Mouse (Mus musculus) ES-Bruce4 (cell line): ENCODE results near the gene Asl. TPM values are rescaled to one million over a fixed set of nuclear protein-coding genes. Genes with fewer than 3 reads are reported as not detected.
A peak's percentile ranks its signal among the peaks of the same experiment; 100 is the strongest.

Experiments
- H3K27ac ChIP-seq: 2 replicates; pipeline ENCODE4 v1.5.1; 2012; ENCODE audit warnings: low read length, inconsistent platforms; ENCODE audit not compliant: insufficient read depth
- H3K27me3 ChIP-seq: 2 replicates; pipeline ENCODE4 v1.6.1; 2012; ENCODE audit warnings: mild to moderate bottlenecking, low read length, inconsistent platforms; ENCODE audit not compliant: control insufficient read depth, poor library complexity, insufficient read depth, severe bottlenecking
- H3K36me3 ChIP-seq: 2 replicates; pipeline ENCODE4 v1.6.1; 2012; ENCODE audit warnings: inconsistent platforms, mild to moderate bottlenecking, low read length, moderate library complexity; ENCODE audit not compliant: control insufficient read depth, poor library complexity, insufficient read depth, severe bottlenecking
- H3K4me1 ChIP-seq: one replicate; pipeline ENCODE4 v1.8.1; 2011; ENCODE audit warnings: low read length; ENCODE audit not compliant: control insufficient read depth, insufficient read depth
- H3K4me3 ChIP-seq: 2 replicates; pipeline ENCODE4 v1.5.1; 2011; ENCODE audit warnings: low read depth, mild to moderate bottlenecking, low read length
- H3K9ac ChIP-seq: 2 replicates; pipeline ENCODE4 v1.6.1; 2012; ENCODE audit warnings: low read depth, mild to moderate bottlenecking, inconsistent platforms; ENCODE audit not compliant: poor library complexity, severe bottlenecking
- H3K9me3 ChIP-seq: replicated peaks from 2 replicates; pipeline ENCODE4 v1.6.1; 2012; ENCODE audit warnings: mild to moderate bottlenecking, low read length, inconsistent platforms; ENCODE audit not compliant: control insufficient read depth, poor library complexity, insufficient read depth, severe bottlenecking
- CTCF ChIP-seq: IDR thresholded peaks from one replicate; pipeline ENCODE4 v1.8.1; 2011; ENCODE audit warnings: low read depth, low read length
- EP300 ChIP-seq: IDR thresholded peaks from 2 replicates; pipeline ENCODE4 v1.6.1; 2011; ENCODE audit warnings: low read depth, low read length; ENCODE audit not compliant: insufficient read depth
- POLR2A ChIP-seq: IDR thresholded peaks from one replicate; pipeline ENCODE4 v1.8.1; 2011; ENCODE audit warnings: low read length; ENCODE audit not compliant: insufficient read depth
- polyA plus RNA-seq: library from polyadenylated mRNA; stranded (reverse); fragments of >200 nt; gene quantifications from 2 replicates; pipeline ENCODE4 v1.2.4, GENCODE M21; 2011; ENCODE audit warnings: low read depth; ENCODE audit not compliant: missing spikeins, insufficient read depth, insufficient read length

Asl gene
- polyA plus RNA-seq, 1 experiment, result 63.4 TPM

DNA sequence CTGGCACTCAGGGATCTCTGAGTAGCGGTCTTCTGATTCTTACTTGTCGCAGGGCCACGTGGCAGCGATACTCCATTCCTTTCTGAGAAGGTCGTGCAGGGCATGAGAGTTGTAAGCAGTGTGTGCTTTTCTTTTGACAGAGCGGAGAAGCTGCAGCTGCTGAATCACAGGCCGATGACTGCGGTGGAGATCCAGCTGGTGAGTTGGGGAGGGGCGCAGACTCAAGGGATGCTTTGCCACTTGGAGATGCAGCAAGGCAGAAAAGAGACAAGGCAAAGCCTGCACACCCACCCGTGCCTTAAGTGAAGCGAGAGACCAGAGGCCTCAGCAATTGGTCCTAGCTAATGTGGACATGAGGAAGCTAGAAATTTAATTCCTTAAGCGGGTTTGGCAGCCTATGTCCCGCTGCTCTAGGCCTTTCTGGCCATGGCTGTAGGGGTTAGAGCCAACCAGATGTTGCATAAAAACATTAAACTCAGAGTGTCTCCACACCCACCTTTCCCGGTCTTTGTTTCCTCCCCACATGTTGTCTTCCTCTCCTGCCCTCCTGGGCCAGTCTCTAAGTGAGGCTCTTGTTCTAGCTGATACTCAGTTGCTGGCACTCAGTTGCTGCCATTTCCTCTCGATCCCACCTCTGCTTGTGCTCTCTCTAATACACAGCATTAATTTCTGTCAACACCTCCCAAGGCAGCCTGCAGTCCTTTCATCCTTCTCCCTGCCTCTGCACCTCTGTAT is 19.9 kb upstream of the Asl start:
- Histone ChIP-seq H3K27ac (no peak overlapping the region), H3K27me3 (no peaks in the 10 kb centered on the region), H3K36me3 (peaks cover 11% of the 10 kb centered on the region), H3K4me1 (no peaks in the 10 kb centered on the region), H3K4me3 (no peak overlapping the region), H3K9me3 (no peaks in the 10 kb centered on the region), H3K9ac (no peak overlapping the region)
- TF ChIP-seq POLR2A (no peak), CTCF (no peak), EP300 (no peak)

DNA sequence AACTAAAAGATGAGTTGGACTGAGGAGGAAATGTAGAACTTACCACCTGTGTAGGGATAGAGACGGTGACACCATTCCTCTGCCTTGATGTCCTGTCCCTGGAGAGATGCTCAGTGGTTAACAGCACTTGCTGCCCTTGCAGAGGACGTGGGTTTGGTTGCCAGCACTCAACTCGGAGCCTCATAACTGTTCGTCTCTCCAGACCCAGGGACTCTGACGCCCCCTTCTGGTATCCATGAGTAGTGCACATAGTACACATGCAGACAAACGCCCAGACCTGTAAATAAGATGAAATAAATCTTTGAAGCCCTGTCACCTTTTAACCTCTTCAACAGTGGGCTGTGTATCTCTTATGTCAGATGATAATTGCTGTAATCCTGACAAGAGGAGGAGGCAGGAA is 18.0 kb upstream of the Asl start:
- no peaks in the 10 kb centered on the region for H3K4me1 ChIP-seq
- H3K36me3 ChIP-seq, result peaks cover 18% of the 10 kb centered on the region
- H3K9me3 ChIP-seq, result no peaks in the 10 kb centered on the region
- no peak overlapping the region for H3K9ac ChIP-seq
- no peak overlapping the region for H3K27ac ChIP-seq
- no peaks in the 10 kb centered on the region for H3K27me3 ChIP-seq
- H3K4me3 ChIP-seq, result no peak overlapping the region
- TF ChIP-seq EP300 (no peak), CTCF (peak; percentile 48)

DNA sequence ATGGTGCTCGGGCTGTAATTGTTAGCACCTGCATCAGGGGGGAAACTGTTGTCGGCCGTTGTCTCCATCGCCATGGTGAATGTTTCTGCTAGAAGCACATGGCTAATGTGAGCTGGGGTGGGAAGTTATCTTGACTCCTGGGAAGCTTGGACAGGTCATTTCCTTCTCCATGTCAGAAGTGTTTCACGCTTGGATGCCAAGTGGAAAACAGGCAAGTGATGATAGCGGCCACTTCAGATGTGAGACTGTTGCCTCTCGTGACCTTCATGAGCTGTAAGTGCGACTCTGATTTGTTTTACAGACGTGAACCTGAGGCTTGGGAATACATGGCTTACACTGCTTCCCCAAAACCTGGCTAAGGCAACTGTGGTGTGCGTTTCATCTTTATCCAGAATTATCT is 17.5 kb upstream of the Asl start:
- no peak for TF ChIP-seq EP300
- no peak for TF ChIP-seq POLR2A
- no peak for TF ChIP-seq CTCF
- no peaks in the 10 kb centered on the region for H3K9me3 ChIP-seq
- H3K36me3 ChIP-seq, result peaks cover 21% of the 10 kb centered on the region
- H3K4me3 ChIP-seq, result no peak overlapping the region
- no peak overlapping the region for H3K9ac ChIP-seq
- H3K4me1 ChIP-seq, result no peaks in the 10 kb centered on the region
- H3K27me3 ChIP-seq, result no peaks in the 10 kb centered on the region
- no peak overlapping the region for H3K27ac ChIP-seq

DNA sequence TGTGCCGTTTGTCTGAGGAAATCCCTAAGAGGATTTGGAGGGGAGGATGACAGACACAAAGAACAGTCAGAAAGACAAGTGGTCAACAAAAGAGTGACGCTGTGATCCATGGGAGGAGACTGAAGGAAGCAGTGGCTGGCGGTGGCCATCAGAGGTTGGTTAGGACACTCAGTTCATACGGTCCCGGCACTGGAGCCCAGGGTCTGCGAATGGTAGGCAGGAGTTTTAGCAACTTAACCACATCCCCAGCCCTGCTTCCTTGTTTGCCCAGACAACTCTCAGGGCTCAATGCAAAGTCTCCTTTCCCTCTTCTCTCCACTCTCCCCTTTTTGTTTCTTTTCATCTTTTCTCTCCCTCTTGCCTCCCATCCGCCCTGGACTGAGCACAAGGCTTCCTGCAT is 17.1 kb upstream of the Asl start:
- Histone ChIP-seq H3K27me3 (no peaks in the 10 kb centered on the region), H3K4me3 (no peak overlapping the region), H3K9ac (no peak overlapping the region), H3K36me3 (peaks cover 21% of the 10 kb centered on the region), H3K4me1 (no peaks in the 10 kb centered on the region), H3K27ac (no peak overlapping the region), H3K9me3 (no peaks in the 10 kb centered on the region)
- TF ChIP-seq EP300 (no peak), POLR2A (no peak), CTCF (no peak)

DNA sequence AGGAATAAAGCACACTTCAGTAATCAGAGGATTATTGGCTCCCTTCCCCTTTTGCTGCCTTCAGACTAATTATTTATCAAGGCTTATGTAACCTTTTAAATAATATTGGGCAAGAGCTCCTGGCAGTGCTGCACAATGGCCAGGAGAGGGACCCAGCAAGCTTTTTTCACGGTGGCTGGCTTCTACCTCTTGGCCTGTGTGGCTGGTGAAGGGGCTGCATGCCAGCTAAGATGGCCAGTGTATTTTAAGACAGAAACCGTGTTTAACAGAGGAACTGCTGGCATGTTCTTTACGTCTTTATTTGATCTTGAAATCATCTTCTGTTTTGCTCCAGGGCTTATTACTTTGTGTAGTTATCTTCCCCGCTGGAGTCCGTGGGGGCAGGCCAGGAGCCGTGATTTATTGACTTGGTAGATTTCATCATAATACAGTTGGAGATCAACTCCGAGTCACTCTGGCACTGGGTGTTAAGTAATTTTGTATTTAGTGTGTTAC is 15.2 kb upstream of the Asl start:
- Histone ChIP-seq H3K9ac (no peak overlapping the region), H3K27ac (no peak overlapping the region), H3K4me3 (no peak overlapping the region), H3K36me3 (peaks cover 18% of the 10 kb centered on the region), H3K9me3 (no peaks in the 10 kb centered on the region), H3K27me3 (no peaks in the 10 kb centered on the region), H3K4me1 (no peaks in the 10 kb centered on the region)
- peak; percentile 40 for TF ChIP-seq CTCF
- no peak for TF ChIP-seq POLR2A
- no peak for TF ChIP-seq EP300

DNA sequence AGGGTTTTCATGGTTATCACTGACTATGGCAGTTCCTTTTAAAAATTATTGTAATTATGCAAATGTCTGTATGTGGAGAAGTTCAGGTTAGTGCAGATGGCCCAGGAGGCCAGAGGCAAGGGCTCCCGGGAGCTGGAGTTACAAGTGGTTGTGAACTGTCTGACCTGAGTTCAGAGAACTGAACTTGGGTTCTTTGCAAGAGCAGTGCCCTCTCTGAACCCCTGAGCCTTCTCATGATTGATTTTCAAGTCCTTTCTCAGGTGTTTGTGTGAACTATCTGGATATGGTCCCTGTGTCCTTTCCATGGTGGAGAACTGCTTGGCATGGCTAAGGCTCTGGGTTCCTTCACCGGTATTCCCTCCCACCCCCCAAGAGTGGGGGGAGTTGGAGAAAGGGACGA is 14.7 kb upstream of the Asl start:
- peaks cover 18% of the 10 kb centered on the region for H3K36me3 ChIP-seq
- no peak overlapping the region for H3K9ac ChIP-seq
- TF ChIP-seq CTCF (no peak), POLR2A (no peak), EP300 (no peak)
- H3K4me3 ChIP-seq, result no peak overlapping the region
- H3K4me1 ChIP-seq, result no peaks in the 10 kb centered on the region
- H3K27me3 ChIP-seq, result no peaks in the 10 kb centered on the region
- H3K27ac ChIP-seq, result no peak overlapping the region
- H3K9me3 ChIP-seq, result no peaks in the 10 kb centered on the region
